Mouse (Mus musculus) bone marrow macrophage, adult 2 months (primary cell): ENCODE data around the gene Ypel3.

Source experiments
- CTCF ChIP-seq: IDR thresholded peaks from 2 replicates; pipeline ENCODE4 v1.5.1; 2012; ENCODE audit warnings: low read depth, mild to moderate bottlenecking, low read length, moderate library complexity
- POLR2A ChIP-seq: IDR thresholded peaks from 2 replicates; pipeline ENCODE4 v1.6.1; 2012; ENCODE audit warnings: mild to moderate bottlenecking, low read depth, low read length, borderline replicate concordance

GRCm38 (mm10) chr7:126823940-126824339 lies 47.2 kb downstream of the Ypel3 start:
- TF ChIP-seq CTCF: no peak
- TF ChIP-seq POLR2A: no peak
